Mouse (Mus musculus): ENCODE data around the gene Unk. TPM values are rescaled to one million over a fixed set of nuclear protein-coding genes. Genes with fewer than 3 reads are reported as not detected.

Unk gene
- total and polyA plus RNA-seq, 2 experiments from 2014 or later, result 26.7 to 55.1 TPM

DNA sequence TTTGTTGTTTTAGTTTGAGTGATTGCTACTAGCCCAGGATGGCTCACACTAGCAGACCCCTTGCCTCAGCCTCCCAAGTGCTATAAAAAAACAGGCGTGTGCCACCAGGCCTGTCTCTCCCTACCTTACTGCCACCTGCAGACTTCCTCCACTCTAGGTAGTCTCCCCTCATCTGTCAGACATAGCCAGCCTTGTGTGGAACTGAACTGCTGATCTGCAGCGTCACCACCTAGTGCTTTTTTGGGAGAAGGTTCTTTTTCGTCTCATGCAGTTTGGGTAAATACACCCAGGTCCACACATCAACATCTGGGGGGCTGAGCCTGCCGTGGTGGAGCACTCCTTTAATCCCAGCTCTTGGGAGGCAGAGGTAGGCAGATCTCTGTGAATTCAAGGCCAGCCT lies 33.1 kb upstream of the Unk start:
- H3K4me1 ChIP-seq (ENCODE audit: insufficient read depth, low read length), result no peaks in the 10 kb centered on the region
- H3K9ac ChIP-seq (replicated peaks; ENCODE audit: low read length, poor library complexity, severe bottlenecking), result 0 out of 2 replicates have a peak overlapping the region, but pooled peaks have one; percentile 19
- no peaks in the 10 kb centered on the region for H3K36me3 ChIP-seq (ENCODE audit: insufficient read depth, low read length)
- TF ChIP-seq CTCF (IDR thresholded peaks at IDR 0.05), result no peak
- no peak overlapping the region for H3K4me2 ChIP-seq (ENCODE audit: low read depth, low read length, poor library complexity, severe bottlenecking)
- H3K4me3 ChIP-seq (ENCODE audit: low read depth, low read length), result no peak overlapping the region
- WGBS, result 79% methylated on average over 4 of the region's 4 CpGs
- DNase-seq (ENCODE audit: low spot score) (no peak), ATAC-seq (ENCODE audit: low FRiP score) (no peak)
- no peaks in the 10 kb centered on the region for H3K27me3 ChIP-seq (ENCODE audit: insufficient read depth, low read length)
- H3K9me3 ChIP-seq (ENCODE audit: low read length), result no peaks in the 10 kb centered on the region
- no peak overlapping the region for H3K27ac ChIP-seq (ENCODE audit: low read depth, low read length)

GRCm38 (mm10) chr11:115997662-115998061 lies 32.5 kb upstream of the Unk start:
- 56% methylated on average over 5 of the region's 5 CpGs for WGBS
- no peak for TF ChIP-seq CTCF (IDR thresholded peaks at IDR 0.05)
- Histone ChIP-seq H3K4me2 (ENCODE audit: low read depth, low read length, poor library complexity, severe bottlenecking) (no peak overlapping the region), H3K9ac (replicated peaks; ENCODE audit: low read length, poor library complexity, severe bottlenecking) (no peak overlapping the region), H3K27me3 (ENCODE audit: insufficient read depth, low read length) (no peaks in the 10 kb centered on the region), H3K27ac (ENCODE audit: low read depth, low read length) (no peak overlapping the region), H3K36me3 (ENCODE audit: insufficient read depth, low read length) (no peaks in the 10 kb centered on the region), H3K9me3 (ENCODE audit: low read length) (no peaks in the 10 kb centered on the region), H3K4me3 (ENCODE audit: low read depth, low read length) (no peak overlapping the region), H3K4me1 (ENCODE audit: insufficient read depth, low read length) (no peaks in the 10 kb centered on the region)
- ATAC-seq (ENCODE audit: low FRiP score) (no peak), DNase-seq (ENCODE audit: low spot score) (no peak)

DNA sequence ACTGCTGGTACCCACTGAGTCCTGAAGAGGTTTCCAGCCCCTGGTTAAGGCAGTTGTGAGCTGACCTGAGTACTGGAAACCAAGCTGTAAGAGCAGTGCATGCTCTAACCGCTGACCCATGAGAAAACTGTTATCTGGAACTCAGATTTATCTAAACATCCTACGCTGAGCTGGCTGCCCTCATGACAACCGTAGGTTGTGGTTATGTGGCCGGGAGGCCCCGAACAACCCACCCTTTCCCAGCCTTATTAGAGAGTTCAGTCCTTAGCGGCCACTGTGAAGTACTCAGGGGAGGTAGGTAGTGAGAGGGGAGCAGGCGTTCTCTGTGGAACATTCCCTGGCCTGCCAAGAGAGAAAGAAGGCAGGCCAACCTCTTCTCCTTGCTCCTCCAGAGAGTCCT lies 31.1 kb upstream of the Unk start:
- Histone ChIP-seq H3K9ac (replicated peaks; ENCODE audit: low read length, poor library complexity, severe bottlenecking) (no peak overlapping the region), H3K4me3 (ENCODE audit: low read depth, low read length) (no peak overlapping the region), H3K27ac (ENCODE audit: low read depth, low read length) (no peak overlapping the region), H3K4me2 (ENCODE audit: low read depth, low read length, poor library complexity, severe bottlenecking) (no peak overlapping the region), H3K27me3 (ENCODE audit: insufficient read depth, low read length) (no peaks in the 10 kb centered on the region), H3K9me3 (ENCODE audit: low read length) (no peaks in the 10 kb centered on the region), H3K4me1 (ENCODE audit: insufficient read depth, low read length) (no peaks in the 10 kb centered on the region), H3K36me3 (ENCODE audit: insufficient read depth, low read length) (no peaks in the 10 kb centered on the region)
- no peak for TF ChIP-seq CTCF (IDR thresholded peaks at IDR 0.05)
- ATAC-seq (ENCODE audit: low FRiP score), result no peak
- no peak for DNase-seq (ENCODE audit: low spot score)
- 88% methylated on average over 7 of the region's 7 CpGs for WGBS

GRCm38 (mm10) chr11:115999538-116000143 lies 30.5 kb upstream of the Unk start:
- Histone ChIP-seq H3K27ac (ENCODE audit: low read depth, low read length) (no peak overlapping the region), H3K4me1 (ENCODE audit: insufficient read depth, low read length) (no peaks in the 10 kb centered on the region), H3K4me3 (ENCODE audit: low read depth, low read length) (no peak overlapping the region), H3K27me3 (ENCODE audit: insufficient read depth, low read length) (no peaks in the 10 kb centered on the region), H3K4me2 (ENCODE audit: low read depth, low read length, poor library complexity, severe bottlenecking) (0 out of 2 replicates have a peak overlapping the region, but pooled peaks have one; percentile 2), H3K36me3 (ENCODE audit: insufficient read depth, low read length) (no peaks in the 10 kb centered on the region), H3K9ac (replicated peaks; ENCODE audit: low read length, poor library complexity, severe bottlenecking) (no peak overlapping the region), H3K9me3 (ENCODE audit: low read length) (no peaks in the 10 kb centered on the region)
- DNase-seq (ENCODE audit: low spot score) (peak; percentile 84), ATAC-seq (ENCODE audit: low FRiP score) (no peak)
- WGBS, result 15% methylated on average over 14 of the region's 14 CpGs
- peak; percentile 77 for TF ChIP-seq CTCF (IDR thresholded peaks at IDR 0.05)

GRCm38 (mm10) chr11:116000607-116001006 lies 29.5 kb upstream of the Unk start:
- Histone ChIP-seq H3K9ac (replicated peaks; ENCODE audit: low read length, poor library complexity, severe bottlenecking) (no peak overlapping the region), H3K36me3 (ENCODE audit: insufficient read depth, low read length) (no peaks in the 10 kb centered on the region), H3K9me3 (ENCODE audit: low read length) (no peaks in the 10 kb centered on the region), H3K4me1 (ENCODE audit: insufficient read depth, low read length) (peaks cover 5% of the 10 kb centered on the region; the same call in 1 of the 2 replicates), H3K4me3 (ENCODE audit: low read depth, low read length) (no peak overlapping the region), H3K27me3 (ENCODE audit: insufficient read depth, low read length) (no peaks in the 10 kb centered on the region), H3K4me2 (ENCODE audit: low read depth, low read length, poor library complexity, severe bottlenecking) (no peak overlapping the region), H3K27ac (ENCODE audit: low read depth, low read length) (no peak overlapping the region)
- TF ChIP-seq CTCF (IDR thresholded peaks at IDR 0.05), result no peak
- WGBS, result 24% methylated on average over 10 of the region's 10 CpGs
- ATAC-seq (ENCODE audit: low FRiP score), result no peak
- no peak for DNase-seq (ENCODE audit: low spot score)

DNA sequence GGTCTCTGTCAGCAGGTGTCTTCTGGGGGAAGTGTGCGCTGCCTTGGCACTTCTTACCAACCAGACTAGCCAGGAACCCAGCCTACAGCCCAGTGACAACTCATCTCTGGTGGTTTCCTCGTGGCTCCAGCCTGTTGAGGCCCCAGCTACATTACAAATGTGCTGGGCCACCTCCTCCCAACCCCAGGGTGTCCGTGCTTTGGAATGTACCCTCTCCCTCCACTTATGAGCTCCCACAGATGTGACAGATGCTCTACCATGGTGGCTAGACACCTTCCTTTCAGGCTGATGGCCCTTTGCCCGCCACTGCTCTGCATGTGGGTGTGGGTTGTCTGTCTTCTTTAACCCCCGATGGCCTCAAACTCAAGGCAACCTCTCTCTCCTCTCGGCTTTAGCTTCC lies 28.4 kb upstream of the Unk start:
- H3K4me1 ChIP-seq (ENCODE audit: insufficient read depth, low read length), result peaks cover 5% of the 10 kb centered on the region; the same call in 1 of the 2 replicates
- no peak overlapping the region for H3K9ac ChIP-seq (replicated peaks; ENCODE audit: low read length, poor library complexity, severe bottlenecking)
- ATAC-seq (ENCODE audit: low FRiP score), result no peak
- no peak for DNase-seq (ENCODE audit: low spot score)
- H3K27me3 ChIP-seq (ENCODE audit: insufficient read depth, low read length), result no peaks in the 10 kb centered on the region
- no peak overlapping the region for H3K4me3 ChIP-seq (ENCODE audit: low read depth, low read length)
- WGBS, result 75% methylated on average over 6 of the region's 6 CpGs
- no peak for TF ChIP-seq CTCF (IDR thresholded peaks at IDR 0.05)
- H3K9me3 ChIP-seq (ENCODE audit: low read length), result no peaks in the 10 kb centered on the region
- H3K27ac ChIP-seq (ENCODE audit: low read depth, low read length), result no peak overlapping the region
- no peaks in the 10 kb centered on the region for H3K36me3 ChIP-seq (ENCODE audit: insufficient read depth, low read length)
- H3K4me2 ChIP-seq (ENCODE audit: low read depth, low read length, poor library complexity, severe bottlenecking), result no peak overlapping the region
